Mouse (Mus musculus) G1E (cell line): ENCODE data around the gene Btbd35f6. TPM values are rescaled to one million over a fixed set of nuclear protein-coding genes. Genes with fewer than 3 reads are reported as not detected.
"Not testable (repeated sequence)": the region's sequence is repeated elsewhere in the genome, so short reads cannot be mapped to it uniquely, and the experiment has no call there.

Experiments used
- ATAC-seq: 2 replicates; pipeline ENCODE4 v1.8.0; 2016; ENCODE audit warnings: mild to moderate bottlenecking; ENCODE audit not compliant: insufficient number of reproducible peaks, poor library complexity, low FRiP score, severe bottlenecking; ENCODE audit errors: extremely low read depth
- DNase-seq: peaks from one replicate; pipeline ENCODE4 v3.0.0; 2012; ENCODE audit warnings: low spot score
- H3K27me3 ChIP-seq: 2 replicates; pipeline ENCODE4 v1.6.1; 2012; ENCODE audit warnings: mild to moderate bottlenecking, low read length, inconsistent platforms; ENCODE audit not compliant: insufficient read depth
- H3K36me3 ChIP-seq: replicated peaks from 2 replicates; pipeline ENCODE3; 2012; ENCODE audit warnings: mild to moderate bottlenecking, inconsistent platforms
- H3K4me1 ChIP-seq: 2 replicates; pipeline ENCODE4 v1.6.1; 2012; ENCODE audit warnings: low read depth, low read length, inconsistent platforms, mixed read lengths; ENCODE audit not compliant: insufficient read depth
- H3K4me3 ChIP-seq: 2 replicates; pipeline ENCODE4 v1.5.1; 2012; ENCODE audit warnings: low read depth, mild to moderate bottlenecking, inconsistent platforms, low read length, moderate library complexity, mixed read lengths
- H3K9me3 ChIP-seq: replicated peaks from 2 replicates; pipeline ENCODE4 v1.6.1; 2012; ENCODE audit warnings: inconsistent platforms
- polyA plus RNA-seq: library from polyadenylated mRNA; stranded (reverse); fragments of >175 nt; gene quantifications from 2 replicates; pipeline ENCODE4 v1.2.3, GENCODE M21; 2012
- total RNA-seq, 2 experiments: library from RNA; stranded (forward) in 1 of 2; stranded (reverse) in 1 of 2; fragments of 200-1000 nt in 1 of 2; fragments of >200 nt in 1 of 2; fragmentation: Nextera tagmentation in 1 of 2; gene quantifications; 2 replicates each; pipeline ENCODE4 v1.2.3; 2014 to 2017

Gene Btbd35f6
- not detected in 2 replicates for total RNA-seq (2014; fragmentation: Nextera tagmentation)
- total RNA-seq (2017), result not detected in 2 replicates
- polyA plus RNA-seq, result not detected in 2 replicates

- not testable (repeated sequence) for H3K36me3 ChIP-seq, H3K4me3 ChIP-seq, ATAC-seq, H3K9me3 ChIP-seq, DNase-seq, H3K27me3 ChIP-seq, H3K4me1 ChIP-seq
These were observed at the start of gene Btbd35f6 for GRCm38 (mm10) chrX:33956440-33956839. Gene Btbd35f6, minus strand, starts transcription at chrX:33956540.

- not testable (repeated sequence) for H3K9me3 ChIP-seq, DNase-seq, H3K27me3 ChIP-seq, H3K4me3 ChIP-seq, H3K4me1 ChIP-seq, H3K36me3 ChIP-seq, ATAC-seq
These were observed 30.4 kb upstream of the Btbd35f6 start, which contains the start of gene Gm21870 for GRCm38 (mm10) chrX:33986716-33987115. Gene Gm21870, minus strand, starts transcription at chrX:33986816.

DNA sequence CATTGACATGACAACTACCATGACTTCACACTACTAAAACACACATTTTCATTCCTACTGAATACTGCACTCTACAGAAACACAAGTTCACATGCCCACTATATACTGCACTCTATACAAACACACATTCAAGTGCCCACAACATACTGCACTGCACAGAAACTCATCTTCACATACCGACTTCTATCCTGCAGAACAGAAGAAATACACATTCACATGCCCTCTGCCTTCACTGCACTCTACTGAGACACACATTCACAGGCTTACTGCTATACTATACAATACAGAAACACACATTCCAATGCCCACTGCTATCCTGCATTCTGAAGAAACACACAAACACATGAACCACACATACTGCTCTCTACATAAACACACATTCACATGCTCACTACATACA is 26.1 kb downstream of the Btbd35f6 start:
- H3K9me3 ChIP-seq, DNase-seq, H3K36me3 ChIP-seq, H3K4me3 ChIP-seq, H3K4me1 ChIP-seq, H3K27me3 ChIP-seq, ATAC-seq: not testable (repeated sequence)

DNA sequence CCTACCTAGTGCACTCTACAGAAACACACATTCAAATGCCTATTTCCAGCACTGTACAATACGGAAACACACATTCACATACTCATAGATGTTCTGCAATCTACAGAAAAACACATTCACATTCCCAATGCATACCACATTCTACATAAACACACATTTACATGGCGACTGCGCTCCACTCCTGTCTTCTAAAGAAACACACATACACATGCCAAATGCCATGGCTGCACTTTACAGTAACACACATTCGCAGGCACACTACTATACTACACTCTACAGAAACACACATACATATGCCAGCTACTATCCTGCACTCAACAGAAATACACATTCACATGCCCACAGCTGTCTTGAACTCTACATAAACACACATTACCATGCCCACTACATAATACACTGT is 28.1 kb downstream of the Btbd35f6 start:
- DNase-seq, H3K4me3 ChIP-seq, H3K36me3 ChIP-seq, H3K4me1 ChIP-seq, H3K27me3 ChIP-seq, H3K9me3 ChIP-seq, ATAC-seq: not testable (repeated sequence)

DNA sequence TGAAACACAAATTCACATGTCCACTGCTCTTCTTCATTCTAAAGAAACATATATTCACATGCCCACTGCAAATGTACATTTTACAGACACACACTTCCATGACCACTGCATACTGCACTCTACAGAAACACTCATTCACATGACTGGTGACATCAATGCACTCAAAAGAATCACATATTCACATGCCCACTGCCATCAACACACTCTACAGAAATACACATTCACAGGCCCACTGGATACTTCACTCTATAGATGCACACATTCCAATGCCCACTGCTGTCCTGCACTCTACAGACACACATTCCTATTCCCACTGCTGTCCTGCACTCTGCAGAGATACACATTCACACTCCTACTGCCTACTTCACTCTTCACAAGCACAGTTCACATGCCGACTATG is 30.0 kb downstream of the Btbd35f6 start:
- H3K4me1 ChIP-seq, H3K27me3 ChIP-seq, DNase-seq, H3K4me3 ChIP-seq, ATAC-seq, H3K36me3 ChIP-seq, H3K9me3 ChIP-seq: not testable (repeated sequence)

- ATAC-seq, H3K4me1 ChIP-seq, H3K36me3 ChIP-seq, H3K4me3 ChIP-seq, H3K9me3 ChIP-seq, DNase-seq, H3K27me3 ChIP-seq: not testable (repeated sequence)
These were observed 30.9 kb downstream of the Btbd35f6 start for GRCm38 (mm10) chrX:33925420-33925819.

Other genes with a start within 250 kb of the Btbd35f6 start
- gene Gm21870, start 30.3 kb upstream of the Btbd35f6 start, total RNA-seq (2014; fragmentation: Nextera tagmentation), result not detected in 2 replicates
- gene Gm21870, start 30.3 kb upstream of the Btbd35f6 start, total RNA-seq (2017), result 0.64 TPM in 1 of 2 replicates, not detected in the other
- gene Gm21870, start 30.3 kb upstream of the Btbd35f6 start, polyA plus RNA-seq, result not detected in 2 replicates
- gene Btbd35f9, start 205.0 kb upstream of the Btbd35f6 start, total RNA-seq (2014; fragmentation: Nextera tagmentation), result not detected in 2 replicates
- gene Btbd35f9, start 205.0 kb upstream of the Btbd35f6 start, total RNA-seq (2017), result not detected in 2 replicates
- gene Btbd35f9, start 205.0 kb upstream of the Btbd35f6 start, polyA plus RNA-seq, result not detected in 2 replicates